Mouse (Mus musculus) MEL (cell line): ENCODE results near the gene Frmd4a. TPM values are rescaled to one million over a fixed set of nuclear protein-coding genes. Genes with fewer than 3 reads are reported as not detected.

Experiments used
- DNase-seq: peaks from one replicate; pipeline ENCODE4 v3.0.0; 2011; ENCODE audit warnings: low read depth, low spot score
- H3K27ac ChIP-seq: 2 replicates; pipeline ENCODE4 v1.5.1; 2012; ENCODE audit warnings: low read depth, mild to moderate bottlenecking, control low read depth, low read length, moderate library complexity; ENCODE audit not compliant: control insufficient read depth
- H3K27me3 ChIP-seq, 2 experiments: fragments of 150-350 bp in 1 of 2; sonication (generic) in 1 of 2; 2 replicates each; pipeline ENCODE4 v1.6.1; 2012; ENCODE audit warnings: low read length in 2 of 2, mild to moderate bottlenecking in 2 of 2, improper control_type of control experiment in 1 of 2, moderate library complexity in 1 of 2; ENCODE audit not compliant: insufficient read depth in 2 of 2, control insufficient read depth in 1 of 2
- H3K36me3 ChIP-seq, 2 experiments: 2 replicates each; pipeline ENCODE4 v1.6.1; 2012 to 2014; ENCODE audit warnings: low read length in 2 of 2, improper control_type of control experiment in 1 of 2, inconsistent platforms in 1 of 2, mild to moderate bottlenecking in 1 of 2; ENCODE audit not compliant: insufficient read depth in 2 of 2, control insufficient read depth in 1 of 2
- H3K4me1 ChIP-seq, 2 experiments: fragments of 150-350 bp in 1 of 2; sonication (generic) in 1 of 2; 2 replicates each; pipeline ENCODE4 v1.6.1; 2012; ENCODE audit warnings: low read length in 2 of 2, improper control_type of control experiment in 1 of 2, mild to moderate bottlenecking in 1 of 2; ENCODE audit not compliant: insufficient read depth in 2 of 2, control insufficient read depth in 1 of 2
- H3K4me3 ChIP-seq, 2 experiments: fragments of 150-350 bp in 1 of 2; sonication (generic) in 1 of 2; 2 replicates each; pipeline ENCODE4 v1.5.1; 2012; ENCODE audit warnings: low read depth in 2 of 2, low read length in 2 of 2, mild to moderate bottlenecking in 2 of 2, moderate library complexity in 2 of 2, control low read depth in 1 of 2, improper control_type of control experiment in 1 of 2; ENCODE audit not compliant: control insufficient read depth in 1 of 2, insufficient read depth in 1 of 2
- H3K79me2 ChIP-seq: 2 replicates; pipeline ENCODE4 v1.6.1; 2012; ENCODE audit warnings: mild to moderate bottlenecking, low read length, moderate library complexity; ENCODE audit not compliant: control insufficient read depth, poor library complexity, insufficient read depth
- H3K9ac ChIP-seq: 2 replicates; pipeline ENCODE4 v1.6.1; 2012; ENCODE audit warnings: low read depth, mild to moderate bottlenecking, control low read depth, low read length, moderate library complexity; ENCODE audit not compliant: control insufficient read depth, poor library complexity, severe bottlenecking
- H3K9me3 ChIP-seq: fragments of 150-350 bp; sonication (generic); replicated peaks from 2 replicates; pipeline ENCODE4 v1.6.1; 2012; ENCODE audit warnings: mild to moderate bottlenecking, low read length, improper control_type of control experiment, moderate library complexity; ENCODE audit not compliant: insufficient read depth
- BHLHE40 ChIP-seq: IDR thresholded peaks from 2 replicates; pipeline ENCODE4 v1.6.1; 2012; ENCODE audit warnings: low read depth, mild to moderate bottlenecking, inconsistent platforms, low read length, improper control_type of control experiment, borderline replicate concordance
- CHD2 ChIP-seq: IDR thresholded peaks from 2 replicates; pipeline ENCODE4 v1.6.1; 2011; ENCODE audit warnings: low read length, improper control_type of control experiment
- CTCF ChIP-seq, 3 experiments: IDR thresholded peaks in 2 of 3; conservative IDR thresholded peaks in 1 of 3; 2 replicates each; pipeline ENCODE4 v1.5.1; 2011 to 2012; ENCODE audit warnings: low read length in 3 of 3, low read depth in 2 of 3, mild to moderate bottlenecking in 2 of 3, improper control_type of control experiment in 1 of 3, inconsistent platforms in 1 of 3, mixed read lengths in 1 of 3, moderate library complexity in 1 of 3; ENCODE audit not compliant: control insufficient read depth in 1 of 3, insufficient read depth in 1 of 3, poor library complexity in 1 of 3, severe bottlenecking in 1 of 3
- E2F4 ChIP-seq: IDR thresholded peaks from 2 replicates; pipeline ENCODE4 v1.6.1; 2011; ENCODE audit warnings: low read depth, low read length, improper control_type of control experiment, borderline replicate concordance
- ELF1 ChIP-seq: IDR thresholded peaks from 2 replicates; pipeline ENCODE4 v1.6.1; 2014; ENCODE audit warnings: low read depth, mild to moderate bottlenecking, inconsistent platforms, low read length, improper control_type of control experiment, moderate library complexity
- EP300 ChIP-seq, 2 experiments: IDR thresholded peaks; 2 replicates each; pipeline ENCODE4 v1.6.1; 2011; ENCODE audit warnings: improper control_type of control experiment in 2 of 2, low read length in 2 of 2, low read depth in 1 of 2, mild to moderate bottlenecking in 1 of 2
- ETS1 ChIP-seq: IDR thresholded peaks from 2 replicates; pipeline ENCODE4 v1.6.1; 2012; ENCODE audit warnings: low read depth, mild to moderate bottlenecking, inconsistent platforms, low read length, improper control_type of control experiment, moderate library complexity
- GATA1 ChIP-seq: IDR thresholded peaks from 2 replicates; pipeline ENCODE4 v1.6.1; 2011; ENCODE audit warnings: low read depth, low read length, improper control_type of control experiment
- HCFC1 ChIP-seq: IDR thresholded peaks from 2 replicates; pipeline ENCODE4 v1.6.1; 2012; ENCODE audit warnings: low read depth, mild to moderate bottlenecking, inconsistent platforms, low read length, improper control_type of control experiment, moderate library complexity
- KAT2A ChIP-seq: conservative IDR thresholded peaks from 2 replicates; pipeline ENCODE4 v1.6.1; 2012; ENCODE audit warnings: low read depth, low read length, improper control_type of control experiment, inconsistent platforms
- MAFK ChIP-seq: IDR thresholded peaks from 2 replicates; pipeline ENCODE4 v1.6.1; 2011; ENCODE audit warnings: low read depth, mild to moderate bottlenecking, low read length, improper control_type of control experiment, borderline replicate concordance
- MAZ ChIP-seq: IDR thresholded peaks from 2 replicates; pipeline ENCODE4 v1.6.1; 2012; ENCODE audit warnings: low read depth, mild to moderate bottlenecking, inconsistent platforms, low read length, improper control_type of control experiment
- MEF2A ChIP-seq: IDR thresholded peaks from 2 replicates; pipeline ENCODE4 v1.6.1; 2014; ENCODE audit warnings: low read depth, mild to moderate bottlenecking, inconsistent platforms, low read length, improper control_type of control experiment; ENCODE audit not compliant: poor library complexity, insufficient replicate concordance, severe bottlenecking; ENCODE audit errors: extremely low read depth
- MXI1 ChIP-seq: IDR thresholded peaks from 2 replicates; pipeline ENCODE4 v1.6.1; 2011; ENCODE audit warnings: mild to moderate bottlenecking, low read depth, low read length, improper control_type of control experiment
- MYB ChIP-seq: IDR thresholded peaks from 2 replicates; pipeline ENCODE4 v1.6.1; 2011; ENCODE audit warnings: mild to moderate bottlenecking, low read depth, low read length, improper control_type of control experiment
- MYC ChIP-seq: IDR thresholded peaks from 2 replicates; pipeline ENCODE4 v1.6.1; 2011; ENCODE audit warnings: low read depth, mild to moderate bottlenecking, low read length, improper control_type of control experiment, moderate library complexity
- POLR2A ChIP-seq, 2 experiments: IDR thresholded peaks; 2 replicates each; pipeline ENCODE4 v1.6.1; 2011 to 2012; ENCODE audit warnings: low read length in 2 of 2, mild to moderate bottlenecking in 2 of 2, control low read depth in 1 of 2, improper control_type of control experiment in 1 of 2, low read depth in 1 of 2, moderate library complexity in 1 of 2; ENCODE audit not compliant: control insufficient read depth in 1 of 2, insufficient read depth in 1 of 2, poor library complexity in 1 of 2
- POLR2AphosphoS2 ChIP-seq: IDR thresholded peaks from 2 replicates; pipeline ENCODE4 v1.6.1; 2011; ENCODE audit warnings: low read length, improper control_type of control experiment
- POLR2AphosphoS5 ChIP-seq: IDR thresholded peaks from 2 replicates; pipeline ENCODE4 v1.6.1; 2012; ENCODE audit warnings: low read depth, borderline replicate concordance, mild to moderate bottlenecking, inconsistent platforms, low read length, moderate library complexity, mixed read lengths
- RAD21 ChIP-seq: IDR thresholded peaks from 2 replicates; pipeline ENCODE4 v1.6.1; 2011; ENCODE audit warnings: mild to moderate bottlenecking, low read depth, low read length, improper control_type of control experiment
- RCOR1 ChIP-seq: IDR thresholded peaks from 2 replicates; pipeline ENCODE4 v1.6.1; 2012; ENCODE audit warnings: low read depth, mild to moderate bottlenecking, inconsistent platforms, low read length, improper control_type of control experiment
- SIN3A ChIP-seq: IDR thresholded peaks from 2 replicates; pipeline ENCODE4 v1.6.1; 2012; ENCODE audit warnings: low read length, improper control_type of control experiment, inconsistent platforms
- TAL1 ChIP-seq: IDR thresholded peaks from 2 replicates; pipeline ENCODE4 v1.6.1; 2012; ENCODE audit warnings: mild to moderate bottlenecking, inconsistent platforms, low read length, moderate library complexity, mixed read lengths
- TCF12 ChIP-seq: IDR thresholded peaks from 2 replicates; pipeline ENCODE4 v1.6.1; 2014; ENCODE audit warnings: low read depth, mild to moderate bottlenecking, inconsistent platforms, low read length, improper control_type of control experiment, moderate library complexity
- UBTF ChIP-seq: IDR thresholded peaks from 2 replicates; pipeline ENCODE4 v1.6.1; 2012; ENCODE audit warnings: low read depth, mild to moderate bottlenecking, inconsistent platforms, low read length, improper control_type of control experiment, moderate library complexity, borderline replicate concordance; ENCODE audit not compliant: insufficient read depth
- polyA plus RNA-seq, 2 experiments: library from polyadenylated mRNA; stranded (reverse) in 1 of 2; unstranded in 1 of 2; fragments of >175 nt in 1 of 2; fragments of >200 nt in 1 of 2; gene quantifications; 2 replicates each; pipeline versions ENCODE4 v1.2.1 to v1.2.4; 2012; ENCODE audit warnings: low replicate concordance in 2 of 2, low read depth in 1 of 2; ENCODE audit not compliant: insufficient read length in 2 of 2, insufficient read depth in 1 of 2, missing spikeins in 1 of 2
- total RNA-seq: library from RNA; depleted of rRNA; stranded (reverse); fragments of 300-350 nt; gene quantifications from 2 replicates; pipeline ENCODE4 v1.2.3, GENCODE M21; 2012

Gene Frmd4a
- total and polyA plus RNA-seq, 3 experiments, result 6.4 to 14.4 TPM; not detected in 1

DNA sequence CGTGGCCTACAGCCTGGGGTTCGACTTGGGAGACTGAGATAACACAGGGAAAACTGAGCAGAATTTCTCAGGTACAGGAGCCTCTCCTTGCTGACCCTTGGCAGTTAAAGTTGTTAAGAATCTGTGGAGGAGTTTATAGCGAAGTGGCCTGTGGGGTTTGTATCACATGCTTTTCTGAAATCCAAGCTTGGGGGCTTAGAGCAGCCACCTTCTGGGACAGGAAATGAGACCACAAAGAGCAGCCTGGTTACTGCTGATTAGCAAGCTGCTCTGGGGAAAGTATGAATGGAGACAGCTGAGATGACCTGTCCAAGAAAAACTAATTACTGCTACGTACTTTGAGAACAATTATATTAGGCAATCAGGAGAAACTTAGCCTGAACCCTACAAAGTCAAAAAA is 415.6 kb downstream of the Frmd4a start:
- H3K4me1 ChIP-seq, result peaks cover 0 to 11% of the 10 kb centered on the region in 2 experiments; a peak in 1 of 4 replicates
- peaks cover 0 to 4% of the 10 kb centered on the region in 2 experiments; a peak in 2 of 4 replicates for H3K27me3 ChIP-seq
- no peaks in the 10 kb centered on the region for H3K9me3 ChIP-seq
- peak overlapping the region in 1 of 2 experiments; percentile 24; a peak in 1 of 4 replicates for H3K4me3 ChIP-seq
- peak; percentile 68 for DNase-seq
- peak overlapping the region; percentile 41; the same call in 1 of the 2 replicates for H3K27ac ChIP-seq
- peaks cover 0 to 3% of the 10 kb centered on the region in 2 experiments; a peak in 1 of 4 replicates for H3K36me3 ChIP-seq
- H3K79me2 ChIP-seq, result no peaks in the 10 kb centered on the region
- peak; percentile 69 for TF ChIP-seq RCOR1
- no peak for TF ChIP-seq MAFK
- peak; percentile 31; the same call in 1 of the 2 replicates for TF ChIP-seq ETS1
- no peak for TF ChIP-seq POLR2A (IDR thresholded peaks at IDR 0.05; ENCODE audit: control insufficient read depth in 1 of 2, insufficient read depth in 1 of 2, low read depth in 1 of 2, low read length in 2 of 2, poor library complexity in 1 of 2)
- TF ChIP-seq CTCF (IDR thresholded peaks at IDR 0.05 in 2 of 3, conservative IDR thresholded peaks at IDR 0.05 in 1 of 3; ENCODE audit: control insufficient read depth in 1 of 3, insufficient read depth in 1 of 3, low read depth in 2 of 3, low read length in 3 of 3, poor library complexity in 1 of 3, severe bottlenecking in 1 of 3), result no peak
- TF ChIP-seq MXI1, result no peak
- no peak for TF ChIP-seq SIN3A
- 0 out of 2 replicates have a peak, but pooled peaks have one; percentile 33 for TF ChIP-seq MAZ
- peak; percentile 66 for TF ChIP-seq GATA1
- no peak for TF ChIP-seq UBTF
- 0 out of 2 replicates have a peak, but pooled peaks have one; percentile 22 for TF ChIP-seq MYC
- no peak for TF ChIP-seq KAT2A
- TF ChIP-seq HCFC1, result no peak
- TF ChIP-seq CHD2, result no peak
- TF ChIP-seq ELF1, result no peak
- no peak for TF ChIP-seq POLR2AphosphoS5
- peak; percentile 63 to 74 for TF ChIP-seq EP300 (IDR thresholded peaks at IDR 0.05; ENCODE audit: low read depth in 1 of 2, low read length in 2 of 2)
- no peak for TF ChIP-seq E2F4
- peak; percentile 74 for TF ChIP-seq TCF12
- TF ChIP-seq RAD21, result no peak
- peak; percentile 34 for TF ChIP-seq MYB
- no peak for TF ChIP-seq MEF2A
- TF ChIP-seq TAL1, result peak; percentile 81
- TF ChIP-seq BHLHE40, result no peak
- TF ChIP-seq POLR2AphosphoS2, result no peak
- H3K9ac ChIP-seq, result no peak overlapping the region
